Mouse (Mus musculus) testis, adult 2 months (tissue): ENCODE data around the gene Mob3a.

ENCODE experiments used
- CTCF ChIP-seq: fragments of 200-500 bp; IDR thresholded peaks from 2 replicates; pipeline ENCODE4 v1.5.1; 2012; ENCODE audit warnings: low read depth, mild to moderate bottlenecking, inconsistent platforms, low read length, moderate library complexity; ENCODE audit not compliant: control insufficient read depth, insufficient read depth, insufficient replicate concordance
- POLR2A ChIP-seq: fragments of 200-500 bp; IDR thresholded peaks from 2 replicates; pipeline ENCODE4 v1.6.1; 2012; ENCODE audit warnings: low read depth, mild to moderate bottlenecking, inconsistent platforms, low read length, moderate library complexity; ENCODE audit not compliant: control insufficient read depth

DNA sequence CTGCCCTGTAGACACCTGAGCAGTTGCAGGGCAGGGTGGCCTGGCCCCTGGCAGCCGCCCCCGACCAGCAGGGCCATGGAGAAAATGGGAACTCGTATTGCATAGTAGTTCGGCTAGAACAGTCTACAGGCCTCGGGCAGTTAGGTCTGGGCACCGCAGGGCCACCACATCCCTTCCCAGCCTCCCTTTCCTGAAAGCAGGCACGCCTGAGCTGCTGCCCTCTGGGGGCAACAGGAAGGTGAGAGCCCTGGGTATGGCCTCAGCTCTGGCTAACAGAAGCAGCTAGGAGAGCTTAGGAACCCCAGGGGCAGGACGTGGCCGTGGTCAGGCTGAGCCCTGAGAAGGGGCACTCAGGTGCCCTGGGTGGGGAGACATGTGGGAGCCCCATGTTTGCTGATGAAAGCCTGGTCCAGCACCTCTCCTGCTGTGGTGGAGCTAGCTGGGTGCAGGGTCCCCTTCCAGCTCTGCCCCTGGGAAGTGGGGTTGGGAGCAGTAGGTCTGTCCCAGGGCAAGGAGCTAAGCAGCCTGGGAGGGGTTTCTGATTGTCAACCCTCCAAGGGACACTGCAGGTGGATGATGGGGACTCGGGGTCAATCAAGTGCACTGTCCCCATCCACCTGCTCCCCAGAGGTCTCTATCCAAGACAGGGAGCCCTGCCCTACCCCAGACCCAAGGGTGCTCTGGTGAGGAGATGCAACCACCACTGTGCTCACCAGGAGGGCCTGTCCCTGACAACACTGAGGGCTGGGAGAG is 35.6 kb downstream of the Mob3a start:
- TF ChIP-seq CTCF (no peak), POLR2A (no peak)
